Mouse (Mus musculus) frontal cortex, postnatal 36 days (tissue): Measurements from ENCODE around the gene Gm2035.
"Not testable (repeated sequence)": the region's sequence is repeated elsewhere in the genome, so short reads cannot be mapped to it uniquely, and the experiment has no call there.

Source experiments
- DNase-seq, 2 experiments: peaks; one replicate each; pipeline ENCODE4 v3.0.0; 2022; ENCODE audit warnings: low spot score in 2 of 2

Gm2035 gene

DNA sequence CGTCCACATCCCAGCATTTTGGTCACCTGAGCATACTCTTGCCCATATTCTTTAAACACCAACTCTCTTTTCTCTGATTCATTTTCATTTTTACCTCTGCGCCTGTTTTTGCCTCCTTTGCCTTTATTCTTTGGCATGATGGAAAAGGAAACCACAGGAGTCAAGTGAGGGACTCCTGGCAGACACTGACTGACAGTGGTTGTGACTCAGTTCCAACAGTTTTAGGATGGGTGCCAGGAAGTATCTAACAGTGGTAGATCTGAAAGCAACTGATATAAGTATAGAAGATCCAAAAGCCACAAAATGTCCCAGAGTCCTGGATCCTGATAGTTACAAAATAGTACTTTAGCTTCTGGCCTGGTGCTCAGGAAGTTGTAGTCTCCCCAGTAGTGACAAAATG lies at the start of gene Gm2035:
Gene Gm2035, minus strand, starts transcription at position 137 of the 400 bp plus-strand sequence.
- not testable (repeated sequence) for DNase-seq

DNA sequence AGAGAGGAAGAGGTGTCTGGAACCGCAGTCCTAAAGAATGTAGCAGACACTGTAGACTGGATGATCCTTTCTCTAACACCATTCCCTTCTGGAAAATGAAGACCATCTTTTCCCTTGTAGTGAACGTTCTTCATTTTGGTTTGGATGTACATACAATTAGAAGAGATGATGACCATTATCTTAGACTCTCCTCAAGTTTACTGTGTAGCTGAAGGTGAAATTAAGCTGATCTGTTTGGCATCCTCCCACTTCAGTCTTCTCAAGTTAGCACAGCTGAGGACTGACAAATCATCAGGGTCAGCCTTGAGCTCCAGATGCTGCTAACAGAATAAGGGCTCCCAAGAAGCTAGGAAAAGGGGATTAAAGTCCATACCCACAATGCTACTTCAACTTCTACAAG lies 34.1 kb upstream of the Gm2035 start, which contains the start of gene Gm2042:
Gene Gm2042, plus strand, starts transcription at position 301 of the 400 bp plus-strand sequence.
- DNase-seq: not testable (repeated sequence)

GRCm38 (mm10) chr12:87895070-87895469 lies 24.6 kb downstream of the Gm2035 start, which contains the start of gene Gm2022:
Gene Gm2022 (plus strand): TSS chr12:87895370.
- not testable (repeated sequence) for DNase-seq

DNA sequence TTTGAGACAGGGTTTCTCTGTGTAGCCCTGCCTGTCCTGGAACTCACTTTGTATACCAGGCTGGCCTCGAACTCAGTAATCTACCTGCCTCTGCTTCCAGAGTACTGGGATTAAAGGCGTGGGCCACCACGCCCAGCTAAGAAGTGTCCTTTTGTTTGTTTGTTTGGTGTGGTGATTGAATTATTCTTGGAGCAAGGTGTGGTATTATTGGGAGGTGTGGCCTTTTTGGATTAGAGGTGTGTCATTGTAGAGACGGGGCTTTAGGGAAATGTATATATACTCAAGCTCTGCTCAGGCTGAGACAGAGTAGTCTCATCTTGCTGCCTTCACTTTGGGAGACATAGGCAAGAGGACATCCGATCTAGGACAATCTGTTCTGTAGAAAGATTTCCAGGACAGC lies 45.9 kb downstream of the Gm2035 start, which contains the start of gene Gm2016:
Gene Gm2016, plus strand, starts transcription at position 301 of the 400 bp plus-strand sequence.
- DNase-seq: not testable (repeated sequence)
